Mouse (Mus musculus): Measurements from ENCODE around the gene C9orf72.
A peak's percentile ranks its signal among the peaks of the same experiment; 100 is the strongest.
"Not testable (repeated sequence)": the region's sequence is repeated elsewhere in the genome, so short reads cannot be mapped to it uniquely, and the experiment has no call there.

The C9orf72 gene

GRCm38 (mm10) chr4:35225734-35226495 is at the start of gene C9orf72:
C9orf72 (minus strand) TSS chr4:35226175.
- peak; percentile 94 to 96 for DNase-seq (ENCODE audit: low spot score in 2 of 2)

GRCm38 (mm10) chr4:35259006-35259405 is 33.0 kb upstream of the C9orf72 start:
- no peak for DNase-seq (ENCODE audit: low spot score in 2 of 2)

GRCm38 (mm10) chr4:35244023-35244422 is 18.0 kb upstream of the C9orf72 start:
- DNase-seq (ENCODE audit: low spot score in 2 of 2): no peak

- DNase-seq (ENCODE audit: low spot score in 2 of 2): no peak
These were observed 15.8 kb upstream of the C9orf72 start for GRCm38 (mm10) chr4:35241735-35242134.

- no peak for DNase-seq (ENCODE audit: low spot score in 2 of 2)
These were observed 12.7 kb upstream of the C9orf72 start for GRCm38 (mm10) chr4:35238696-35239095.

- DNase-seq (ENCODE audit: low spot score in 2 of 2): not testable (repeated sequence)
These were observed 12.3 kb upstream of the C9orf72 start for GRCm38 (mm10) chr4:35238240-35238639.

- DNase-seq (ENCODE audit: low spot score in 2 of 2): no peak
These were observed 10.3 kb upstream of the C9orf72 start for GRCm38 (mm10) chr4:35236313-35236712.

- DNase-seq (ENCODE audit: low spot score in 2 of 2): no peak
These were observed 2.3 kb upstream of the C9orf72 start for GRCm38 (mm10) chr4:35228260-35228659.

- no peak for DNase-seq (ENCODE audit: low spot score in 2 of 2)
These were observed 569 bp upstream of the C9orf72 start for GRCm38 (mm10) chr4:35226496-35226992.

GRCm38 (mm10) chr4:35225141-35225733 is 738 bp downstream of the C9orf72 start:
- DNase-seq (ENCODE audit: low spot score in 2 of 2): peak in 1 of 2 experiments; percentile 8

- no peak for DNase-seq (ENCODE audit: low spot score in 2 of 2)
These were observed 1.9 kb downstream of the C9orf72 start for GRCm38 (mm10) chr4:35224101-35224500.

- no peak for DNase-seq (ENCODE audit: low spot score in 2 of 2)
These were observed 2.5 kb downstream of the C9orf72 start for GRCm38 (mm10) chr4:35223376-35223988.

GRCm38 (mm10) chr4:35221903-35222302 is 4.1 kb downstream of the C9orf72 start:
- DNase-seq (ENCODE audit: low spot score in 2 of 2): no peak

GRCm38 (mm10) chr4:35221131-35221530 is 4.8 kb downstream of the C9orf72 start:
- DNase-seq (ENCODE audit: low spot score in 2 of 2): no peak

- DNase-seq (ENCODE audit: low spot score in 2 of 2): no peak
These were observed 5.8 kb downstream of the C9orf72 start for GRCm38 (mm10) chr4:35220108-35220731.

- no peak for DNase-seq (ENCODE audit: low spot score in 2 of 2)
These were observed 21.3 kb downstream of the C9orf72 start for GRCm38 (mm10) chr4:35204659-35205058.

- no peak for DNase-seq (ENCODE audit: low spot score in 2 of 2)
These were observed 22.3 kb downstream of the C9orf72 start for GRCm38 (mm10) chr4:35203724-35204123.

- DNase-seq (ENCODE audit: low spot score in 2 of 2): no peak
These were observed 24.3 kb downstream of the C9orf72 start for GRCm38 (mm10) chr4:35201700-35202099.

- DNase-seq (ENCODE audit: low spot score in 2 of 2): no peak
These were observed 33.2 kb downstream of the C9orf72 start for GRCm38 (mm10) chr4:35192725-35193124.

- DNase-seq (ENCODE audit: low spot score in 2 of 2): no peak
These were observed 36.2 kb downstream of the C9orf72 start for GRCm38 (mm10) chr4:35189794-35190193.

- no peak for DNase-seq (ENCODE audit: low spot score in 2 of 2)
These were observed 38.2 kb downstream of the C9orf72 start for GRCm38 (mm10) chr4:35187617-35188326.
